In genomic region chr6:48869774-48870173, GRCm38 (mm10) we compare ENCODE assay signal across 32 mouse cellular contexts. TPM values are rescaled to one million over a fixed set of nuclear protein-coding genes. Genes with fewer than 3 reads are reported as not detected.
DNase-seq lines count a peak whose midpoint lies in the region; ATAC-seq and TF ChIP-seq lines count a peak whose summit lies in the region.
"Had no signal": no experiment of that assay in that cellular context is flagged by ENCODE, and none has a peak within 500 bp of the region (broad histone marks: within the 10 kb centered on the region; RNA-seq: fewer than 3 reads in every experiment).

No protein-coding gene starts in this region.

- H3K79me2 ChIP-seq in C2C12 (ENCODE audit: control insufficient read depth, insufficient read depth) = no peaks in the 10 kb centered on the region

- TF ChIP-seq CTCF in C2C12 (IDR thresholded peaks at IDR 0.05; ENCODE audit: control insufficient read depth, insufficient read depth, insufficient read length) (no peak), Patski (IDR thresholded peaks at IDR 0.05) (no peak)
- no peak for TF ChIP-seq CTCF in intestine, postnatal 0 days (IDR thresholded peaks at IDR 0.05; ENCODE audit: low read depth)

- H3K4me1 ChIP-seq in heart, embryonic 10.5 days = no peaks in the 10 kb centered on the region
- 0 out of 2 replicates have a peak, but pooled peaks cover 3% of the 10 kb centered on the region for H3K4me1 ChIP-seq in intestine, postnatal 0 days (replicated peaks; ENCODE audit: control insufficient read depth, insufficient read depth, low read length)
- H3K4me1 ChIP-seq: embryonic facial prominence, embryonic 15.5 days; heart, embryonic 13.5 days; liver, embryonic 13.5 days; megakaryocyte, embryonic 14.5 days had no signal

- H3K79me3 ChIP-seq in C2C12 (ENCODE audit: low read depth) = no peaks in the 10 kb centered on the region

- H3K36me3 ChIP-seq in heart, embryonic 10.5 days = no peaks in the 10 kb centered on the region
- H3K36me3 ChIP-seq in C2C12 (ENCODE audit: control insufficient read depth, insufficient read depth) = no peaks in the 10 kb centered on the region
- no peaks in the 10 kb centered on the region for H3K36me3 ChIP-seq in intestine, postnatal 0 days (ENCODE audit: control insufficient read depth, insufficient read depth)
- H3K36me3 ChIP-seq: embryonic facial prominence, embryonic 15.5 days; heart, embryonic 13.5 days; hindbrain, embryonic 12.5 days; kidney, embryonic 15.5 days; liver, embryonic 13.5 days; midbrain, embryonic 15.5 days; neural tube, embryonic 13.5 days had no signal

- H3K4me3 ChIP-seq in heart, embryonic 10.5 days = no peak overlapping the region
- H3K4me3 ChIP-seq in C2C12 (ENCODE audit: insufficient read depth, poor library complexity, severe bottlenecking) = no peak overlapping the region
- H3K4me3 ChIP-seq in intestine, postnatal 0 days (ENCODE audit: low read depth, low read length) = no peak overlapping the region
- H3K4me3 ChIP-seq: embryonic facial prominence, embryonic 15.5 days; heart, embryonic 13.5 days; hindbrain, embryonic 12.5 days; kidney, embryonic 15.5 days; liver, embryonic 13.5 days; megakaryocyte, embryonic 14.5 days; midbrain, embryonic 15.5 days; myocyte; neural tube, embryonic 13.5 days had no signal

- WGBS in heart, embryonic 10.5 days = 60% methylated on average over 2 of the region's 2 CpGs
- WGBS in intestine, postnatal 0 days = 48% methylated on average over 2 of the region's 2 CpGs

- POLR2A ChIA-PET in Patski (lab: Charles Lee) = interaction anchor here (1.4 to 1.8 kb wide), 4 partner anchors 25 to 84 kb away, joined by 5 to 8 read pairs (median 6); partner anchors contain the start of genes Tmem176a and Tmem176b

- peak; percentile 81 for ATAC-seq in Patski
- peak; percentile 50 for ATAC-seq in intestine, postnatal 0 days
- ATAC-seq: CD4-positive, CD25-positive, alpha-beta regulatory T cell, adult 4 months; forebrain, embryonic 14.5 days; midbrain, embryonic 15.5 days had no signal

- H3K9me3 ChIP-seq in heart, embryonic 10.5 days = no peaks in the 10 kb centered on the region
- no peaks in the 10 kb centered on the region for H3K9me3 ChIP-seq in intestine, postnatal 0 days (ENCODE audit: control insufficient read depth)
- H3K9me3 ChIP-seq: embryonic facial prominence, embryonic 15.5 days; heart, embryonic 13.5 days; hindbrain, embryonic 12.5 days; kidney, embryonic 15.5 days; liver, embryonic 13.5 days; megakaryocyte, embryonic 14.5 days; midbrain, embryonic 15.5 days; neural tube, embryonic 13.5 days had no signal

- no peak overlapping the region for H3K4me2 ChIP-seq in intestine, postnatal 0 days (replicated peaks; ENCODE audit: low read depth)
- H3K4me2 ChIP-seq: embryonic facial prominence, embryonic 15.5 days; heart, embryonic 13.5 days; hindbrain, embryonic 12.5 days; kidney, embryonic 15.5 days; liver, embryonic 13.5 days; midbrain, embryonic 15.5 days; neural tube, embryonic 13.5 days had no signal

- H3ac ChIP-seq in C2C12 (ENCODE audit: control insufficient read depth, insufficient read length, low read depth) = no peak overlapping the region

- no peak overlapping the region for H3K9ac ChIP-seq in intestine, postnatal 0 days (ENCODE audit: low read depth, low read length)
- H3K9ac ChIP-seq: embryonic facial prominence, embryonic 15.5 days; heart, embryonic 13.5 days; hindbrain, embryonic 12.5 days; kidney, embryonic 15.5 days; liver, embryonic 13.5 days; midbrain, embryonic 15.5 days; neural tube, embryonic 13.5 days had no signal

- intact Hi-C loops in heart, postnatal 10 days (cut with DNase I) = no loop called here
- intact Hi-C loops in left cerebral cortex, postnatal 10 days (cut with DNase I) = no loop called here

- CTCF ChIA-PET in Patski (lab: Charles Lee) = interaction anchor here (0.8 to 2.5 kb wide), 8 partner anchors 10 to 223 kb away, joined by 3 to 8 read pairs (median 4); partner anchors contain the start of gene Gimap8

- peak; percentile 17 for DNase-seq in heart, embryonic 10.5 days (ENCODE audit: low spot score)
- DNase-seq in heart, postnatal 10 days = no peak
- peak; percentile 90 for DNase-seq in Patski (ENCODE audit: low read depth, low spot score)
- DNase-seq in urinary bladder, adult 18-20 months (ENCODE audit: low spot score in 2 of 2) = no peak
- DNase-seq in left cerebral cortex, postnatal 10 days (ENCODE audit: extremely low spot score in 1 of 2, low spot score in 2 of 2) = no peak
- DNase-seq: cerebellum, adult 9-10 months; gastrocnemius, postnatal 10 days; layer of hippocampus, adult 9-11 months; liver, embryonic 13.5 days; lung, adult 2 months; lung, postnatal 36 days; retina, postnatal 1 day; thymus, postnatal 14 days had no signal

- H3K27me3 ChIP-seq in heart, embryonic 10.5 days (ENCODE audit: insufficient read depth, poor library complexity, severe bottlenecking) = no peaks in the 10 kb centered on the region
- H3K27me3 ChIP-seq in C2C12 (ENCODE audit: control insufficient read depth, insufficient read depth, insufficient read length) = no peaks in the 10 kb centered on the region
- H3K27me3 ChIP-seq in Patski = no peaks in the 10 kb centered on the region
- H3K27me3 ChIP-seq in intestine, postnatal 0 days (replicated peaks; ENCODE audit: control insufficient read depth, insufficient read depth, low read length) = no peaks in the 10 kb centered on the region
- H3K27me3 ChIP-seq: embryonic facial prominence, embryonic 15.5 days; heart, embryonic 13.5 days; hindbrain, embryonic 12.5 days; kidney, embryonic 15.5 days; liver, embryonic 13.5 days; midbrain, embryonic 15.5 days had no signal

- H3K27ac ChIP-seq in heart, embryonic 10.5 days = no peak overlapping the region
- H3K27ac ChIP-seq in intestine, postnatal 0 days (ENCODE audit: low read depth, low read length) = 0 out of 2 replicates have a peak overlapping the region, but pooled peaks have one; percentile 41
- H3K27ac ChIP-seq: embryonic facial prominence, embryonic 15.5 days; heart, embryonic 13.5 days; hindbrain, embryonic 12.5 days; kidney, embryonic 15.5 days; liver, embryonic 13.5 days; midbrain, embryonic 15.5 days; neural tube, embryonic 13.5 days had no signal

- in situ Hi-C loops in Patski (cut with MboI; ENCODE audit: low pct_unique_long_range_greater_than_20kb) = loop anchor here (5.0 kb wide), 1 partner anchor 38 kb away; no protein-coding TSS in a partner anchor

TF ChIP-seq in C2C12, 6 proteins besides CTCF, POLR2A, EP300 and RAD21:
- TF ChIP-seq USF1 (IDR thresholded peaks at IDR 0.05; ENCODE audit: low read depth) = peak; percentile 20
- no peak for TF ChIP-seq MAX (IDR thresholded peaks at IDR 0.05)

RNA-seq across cellular contexts. Expression of gene Aoc1, which starts 2.9 kb away (rescaled TPM):
- not detected in 2 replicates for polyA plus RNA-seq in heart, embryonic 10.5 days (2016; fragmentation: Nextera tagmentation; extraction: Ambion mirVana)
- total RNA-seq in heart, postnatal 10 days (2021) = not detected
- polyA plus RNA-seq in C2C12 (2012; fragmentation: generic; extraction: Trizol) (not detected), Patski (2021) (22.4 TPM)
- 101 and 106 TPM in 2 replicates for polyA plus RNA-seq in intestine, postnatal 0 days (2015; fragmentation: Nextera tagmentation; extraction: Ambion mirVana)
- total RNA-seq in left cerebral cortex, postnatal 10 days (2021) = not detected
- total RNA-seq: gastrocnemius, postnatal 10 days; heart, postnatal 25 days; left cerebral cortex, adult 18-20 months; left cerebral cortex, postnatal 36 days had no signal
- polyA plus RNA-seq: forebrain, embryonic 14.5 days; heart, embryonic 13.5 days; hindbrain, embryonic 12.5 days; liver, embryonic 13.5 days; midbrain, embryonic 15.5 days; myocyte; neural tube, embryonic 13.5 days; stomach, embryonic 14.5 days had no signal

RNA-seq across cellular contexts. Expression of gene Tmem176b, which starts 28.5 kb away (rescaled TPM):
- polyA plus RNA-seq in heart, embryonic 10.5 days (2016; fragmentation: Nextera tagmentation; extraction: Ambion mirVana) = 150 and 178 TPM in 2 replicates
- total RNA-seq in heart, postnatal 10 days (2021) = 10 to 100 TPM; 72.1 to 81.8 TPM
- polyA plus RNA-seq in C2C12 (2012; fragmentation: generic; extraction: Trizol) (8.0 TPM), Patski (2021) (2,760 TPM)
- 319 and 320 TPM in 2 replicates for polyA plus RNA-seq in intestine, postnatal 0 days (2015; fragmentation: Nextera tagmentation; extraction: Ambion mirVana)
- total RNA-seq in left cerebral cortex, postnatal 10 days (2021) = 10 to 100 TPM; 38.2 to 42.5 TPM

RNA-seq across cellular contexts. Expression of gene Tmem176a, which starts 29.1 kb away (rescaled TPM):
- 65.3 and 84.3 TPM in 2 replicates for polyA plus RNA-seq in heart, embryonic 10.5 days (2016; fragmentation: Nextera tagmentation; extraction: Ambion mirVana)
- total RNA-seq in heart, postnatal 10 days (2021) = 10 to 100 TPM; 22.4 to 27.5 TPM
- polyA plus RNA-seq in C2C12 (2012; fragmentation: generic; extraction: Trizol) = 2.1 TPM
- 1,783 TPM for polyA plus RNA-seq in Patski (2021)
- 180 and 193 TPM in 2 replicates for polyA plus RNA-seq in intestine, postnatal 0 days (2015; fragmentation: Nextera tagmentation; extraction: Ambion mirVana)
- total RNA-seq in left cerebral cortex, postnatal 10 days (2021) = 10 to 100 TPM; 15.6 to 18.6 TPM

RNA-seq across cellular contexts. Expression of gene 1600015I10Rik, which starts 59.9 kb away (rescaled TPM):
- 0.05 TPM in 1 of 2 replicates, not detected in the other for polyA plus RNA-seq in heart, embryonic 10.5 days (2016; fragmentation: Nextera tagmentation; extraction: Ambion mirVana)
- not detected for total RNA-seq in heart, postnatal 10 days (2021)
- polyA plus RNA-seq in C2C12 (2012; fragmentation: generic; extraction: Trizol) = not detected
- not detected for polyA plus RNA-seq in Patski (2021)
- polyA plus RNA-seq in intestine, postnatal 0 days (2015; fragmentation: Nextera tagmentation; extraction: Ambion mirVana) = not detected in 2 replicates
- total RNA-seq in left cerebral cortex, postnatal 10 days (2021) = not detected
- total RNA-seq: common myeloid progenitor, adult 5-6 weeks; ES-E14; gastrocnemius, postnatal 10 days; heart, postnatal 25 days; left cerebral cortex, adult 18-20 months; left cerebral cortex, postnatal 36 days had no signal
- polyA plus RNA-seq: brain, embryonic 14.5 days; CD4-positive, CD25-positive, alpha-beta regulatory T cell, adult 4 months; embryonic facial prominence, embryonic 15.5 days; forebrain, embryonic 14.5 days; heart, embryonic 13.5 days; hindbrain, embryonic 12.5 days; kidney, embryonic 15.5 days; liver, embryonic 13.5 days; lung, adult 2 months; midbrain, embryonic 15.5 days; myocyte; neural tube, embryonic 13.5 days; stomach, embryonic 14.5 days had no signal

Comparison
In these comparisons a context has a peak if more than half of its experiments do, and no peak if none do; other contexts are left out.
1. DNase-seq: peak in heart, embryonic 10.5 days (single experiment) and Patski (single experiment); none in heart, postnatal 10 days (0 of 2), urinary bladder, adult 18-20 months (0 of 2) and left cerebral cortex, postnatal 10 days (0 of 2).
2. RNA of gene Aoc1, which starts 2.9 kb away (polyA plus RNA-seq): 101 to 106 TPM in intestine, postnatal 0 days and 22.4 TPM in Patski (single experiment); not detected in heart, embryonic 10.5 days and not detected in C2C12 (single experiment); every median in the first group is over 10 times any median in the second.
3. RNA of gene Tmem176b, which starts 28.5 kb away (polyA plus RNA-seq): 2,760 TPM in Patski (single experiment), 319 to 320 TPM in intestine, postnatal 0 days and 150 to 178 TPM in heart, embryonic 10.5 days; 8.0 TPM in C2C12 (single experiment); every median in the first group is over 10 times any median in the second.
4. RNA of gene Tmem176a, which starts 29.1 kb away (polyA plus RNA-seq): 1,783 TPM in Patski (single experiment), 180 to 193 TPM in intestine, postnatal 0 days and 65.3 to 84.3 TPM in heart, embryonic 10.5 days; 2.1 TPM in C2C12 (single experiment); every median in the first group is over 10 times any median in the second.